Mouse (Mus musculus) kidney, adult 2 months (tissue): ENCODE data around the gene Vps33b. TPM values are rescaled to one million over a fixed set of nuclear protein-coding genes. Genes with fewer than 3 reads are reported as not detected.
"Not testable (repeated sequence)": the region's sequence is repeated elsewhere in the genome, so short reads cannot be mapped to it uniquely, and the experiment has no call there.

ENCODE experiments used
- DNase-seq: peaks from one replicate; pipeline ENCODE4 v3.0.0; 2021
- H3K27ac ChIP-seq: fragments of 200-500 bp; 2 replicates; pipeline ENCODE4 v1.5.1; 2012; ENCODE audit warnings: low read depth, low read length, control low read depth, inconsistent platforms; ENCODE audit not compliant: insufficient read depth
- H3K27me3 ChIP-seq: fragments of 200-500 bp; replicated peaks from 2 replicates; pipeline ENCODE4 v1.6.1; 2012; ENCODE audit warnings: mild to moderate bottlenecking, moderate library complexity, low read length, inconsistent platforms; ENCODE audit not compliant: control insufficient read depth, insufficient read depth
- H3K36me3 ChIP-seq: fragments of 200-500 bp; 2 replicates; pipeline ENCODE4 v1.6.1; 2012; ENCODE audit warnings: mild to moderate bottlenecking, moderate library complexity, low read length, inconsistent platforms; ENCODE audit not compliant: control insufficient read depth, insufficient read depth
- H3K4me1 ChIP-seq: fragments of 200-500 bp; 2 replicates; pipeline ENCODE4 v1.6.1; 2011; ENCODE audit warnings: low read length; ENCODE audit not compliant: control insufficient read depth, insufficient read depth
- H3K4me3 ChIP-seq: fragments of 200-500 bp; 2 replicates; pipeline ENCODE4 v1.5.1; 2011; ENCODE audit warnings: mild to moderate bottlenecking, low read depth, low read length, control low read depth; ENCODE audit not compliant: insufficient read depth
- CTCF ChIP-seq: fragments of 200-500 bp; conservative IDR thresholded peaks from 2 replicates; pipeline ENCODE4 v1.5.1; 2011; ENCODE audit warnings: low read depth, mild to moderate bottlenecking, control low read depth, low read length, moderate library complexity, mixed read lengths; ENCODE audit not compliant: insufficient read depth, insufficient read length
- POLR2A ChIP-seq: fragments of 200-500 bp; IDR thresholded peaks from one replicate; pipeline ENCODE4 v1.6.1; 2011; ENCODE audit warnings: low read depth, low read length, control low read depth
- WGBS: fragments of 180-500 bp; shearing (Covaris S2); methylation state at CpG from one replicate; pipeline ENCODE4 v1.1.7; 2018; 5-methylcytosine and 5-hydroxymethylcytosine counted together
- polyA plus RNA-seq: library from polyadenylated mRNA; depleted of rRNA; stranded (reverse); fragments of >200 nt; gene quantifications from 2 replicates; pipeline ENCODE4 v1.2.3, GENCODE M21; 2012

Gene Vps33b
- polyA plus RNA-seq, 1 experiment = 10.1 TPM

- Histone ChIP-seq H3K4me3 (no peak overlapping the region), H3K36me3 (no peaks in the 10 kb centered on the region; the same call in 1 of the 2 replicates), H3K27me3 (no peaks in the 10 kb centered on the region), H3K4me1 (peaks cover 4% of the 10 kb centered on the region), H3K27ac (no peak overlapping the region)
- TF ChIP-seq CTCF (no peak), POLR2A (no peak)
- no peak for DNase-seq
- WGBS = 95% methylated on average over 4 of the region's 4 CpGs
Observed at GRCm38 (mm10) chr7:80318670-80319069, 49.2 kb downstream of the Vps33b start.

- 89% methylated on average over 19 of the region's 19 CpGs for WGBS
- Histone ChIP-seq H3K4me3 (no peak overlapping the region), H3K27me3 (no peaks in the 10 kb centered on the region), H3K36me3 (no peaks in the 10 kb centered on the region; the same call in 1 of the 2 replicates), H3K4me1 (peaks cover 4% of the 10 kb centered on the region), H3K27ac (no peak overlapping the region)
- TF ChIP-seq CTCF (no peak), POLR2A (no peak)
- DNase-seq = no peak
Observed at GRCm38 (mm10) chr7:80319846-80320496, 50.5 kb downstream of the Vps33b start.

GRCm38 (mm10) chr7:80323336-80323735 lies 53.9 kb downstream of the Vps33b start:
- DNase-seq = no peak
- TF ChIP-seq CTCF = no peak
- TF ChIP-seq POLR2A = no peak
- 22% methylated on average over 8 of the region's 8 CpGs for WGBS

GRCm38 (mm10) chr7:80324043-80324815 lies 54.8 kb downstream of the Vps33b start, which contains the start of gene Rccd1:
Gene Rccd1, minus strand, starts transcription at chr7:80324454.
- Histone ChIP-seq H3K36me3 (0 out of 2 replicates have a peak, but pooled peaks cover 1% of the 10 kb centered on the region), H3K4me3 (peak within 1 kb of the TSS; percentile 61), H3K4me1 (peaks cover 4% of the 10 kb centered on the region), H3K27me3 (no peaks in the 10 kb centered on the region), H3K27ac (peak within 1 kb of the TSS; percentile 82)
- TF ChIP-seq POLR2A (peak; percentile 64), CTCF (no peak)
- WGBS = 1% methylated on average over 38 of the region's 38 CpGs
- peak; percentile 98 for DNase-seq

More at GRCm38 (mm10) chr7:80323336-80323735, 53.9 kb downstream of the Vps33b start:
- Histone ChIP-seq H3K36me3 (0 out of 2 replicates have a peak, but pooled peaks cover 1% of the 10 kb centered on the region), H3K4me3 (no peak overlapping the region; the same call in 1 of the 2 replicates), H3K27ac (no peak overlapping the region), H3K4me1 (peaks cover 4% of the 10 kb centered on the region), H3K27me3 (no peaks in the 10 kb centered on the region)

- not testable (repeated sequence) for H3K27me3 ChIP-seq, H3K27ac ChIP-seq, DNase-seq, H3K4me1 ChIP-seq, H3K36me3 ChIP-seq, H3K4me3 ChIP-seq
- 35% methylated on average over 5 of the region's 5 CpGs for WGBS
Observed at GRCm38 (mm10) chr7:80324816-80325119, 55.3 kb downstream of the Vps33b start.

GRCm38 (mm10) chr7:80325292-80325868 lies 55.9 kb downstream of the Vps33b start:
- Histone ChIP-seq H3K4me1 (peaks cover 4% of the 10 kb centered on the region), H3K4me3 (no peak overlapping the region), H3K36me3 (0 out of 2 replicates have a peak, but pooled peaks cover 1% of the 10 kb centered on the region), H3K27ac (no peak overlapping the region), H3K27me3 (no peaks in the 10 kb centered on the region)
- no peak for TF ChIP-seq POLR2A
- no peak for TF ChIP-seq CTCF
- no peak for DNase-seq
- 92% methylated on average over 16 of the region's 16 CpGs for WGBS

- WGBS = 98% methylated on average over 19 of the region's 19 CpGs
- Histone ChIP-seq H3K27me3 (no peaks in the 10 kb centered on the region), H3K27ac (no peak overlapping the region), H3K4me3 (no peak overlapping the region), H3K4me1 (peaks cover 4% of the 10 kb centered on the region), H3K36me3 (0 out of 2 replicates have a peak, but pooled peaks cover 1% of the 10 kb centered on the region)
- TF ChIP-seq CTCF (no peak), POLR2A (no peak)
- no peak for DNase-seq
Observed at GRCm38 (mm10) chr7:80326076-80326475, 56.6 kb downstream of the Vps33b start.
